Comparison of ENCODE assay signal across 7 mouse cellular contexts in the genomic region with DNA sequence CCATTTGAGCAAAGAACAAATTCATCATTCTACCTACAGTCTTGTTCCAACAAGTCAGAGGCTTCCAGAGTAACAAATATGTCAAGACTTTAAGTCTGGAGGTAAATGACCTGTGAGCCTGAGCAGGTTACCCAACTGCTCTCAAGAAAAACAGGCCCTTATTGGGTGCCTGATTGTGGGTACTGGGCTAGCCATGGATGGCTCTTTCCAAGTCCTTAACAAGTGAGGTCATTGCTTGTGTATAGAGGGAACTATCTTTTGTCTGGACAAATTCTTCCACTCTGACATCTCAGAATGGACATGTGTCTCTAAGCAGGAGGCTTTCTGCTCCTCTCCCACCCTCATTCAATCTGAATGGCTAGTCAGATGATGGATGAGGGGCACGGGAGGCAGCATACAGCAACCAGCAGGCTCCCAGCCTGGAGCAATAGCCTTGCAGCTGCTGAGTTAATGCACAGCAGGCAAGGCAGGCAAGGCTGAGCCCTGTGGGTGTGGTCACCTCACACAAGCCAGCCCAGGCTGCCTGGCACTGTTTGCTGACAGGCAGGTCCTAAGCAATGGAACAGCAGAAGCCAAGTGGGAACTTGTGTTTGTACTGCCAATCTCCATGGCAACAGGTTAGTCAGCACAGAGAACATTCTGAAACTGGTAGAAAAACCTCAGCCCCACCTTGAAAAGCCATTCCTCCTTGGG. TPM values are rescaled to one million over a fixed set of nuclear protein-coding genes. Genes with fewer than 3 reads are reported as not detected.
A peak's percentile ranks its signal among the peaks of the same experiment; 100 is the strongest.
DNase-seq lines count a peak whose midpoint lies in the region; ATAC-seq and TF ChIP-seq lines count a peak whose summit lies in the region.

No protein-coding gene starts in this region.

- peak overlapping the region; percentile 76 for H3K27ac ChIP-seq in embryonic facial prominence, embryonic 15.5 days (replicated peaks)
- no peak overlapping the region for H3K27ac ChIP-seq in heart, embryonic 11.5 days (ENCODE audit: low read depth, low read length)
- H3K27ac ChIP-seq in kidney, embryonic 15.5 days = peak overlapping the region; percentile 70
- H3K27ac ChIP-seq in limb, embryonic 12.5 days = peak overlapping the region; percentile 62; the same call in 1 of the 2 replicates
- H3K27ac ChIP-seq in midbrain, postnatal 0 days (ENCODE audit: low read depth, low read length) = peak overlapping the region; percentile 27; the same call in 1 of the 2 replicates

- WGBS in embryonic facial prominence, embryonic 15.5 days = 0% methylated on average over 1 of the region's 1 CpGs
- WGBS in heart, embryonic 11.5 days (ENCODE audit: insufficient replicate concordance) = 11% methylated on average over 1 of the region's 1 CpGs
- 18% methylated on average over 1 of the region's 1 CpGs for WGBS in kidney, embryonic 15.5 days
- WGBS in limb, embryonic 12.5 days = 4% methylated on average over 1 of the region's 1 CpGs
- WGBS in midbrain, postnatal 0 days = 4% methylated on average over 1 of the region's 1 CpGs

- H3K4me2 ChIP-seq in embryonic facial prominence, embryonic 15.5 days (replicated peaks) = peak overlapping the region; percentile 0; the same call in 1 of the 2 replicates
- no peak overlapping the region for H3K4me2 ChIP-seq in heart, embryonic 11.5 days
- H3K4me2 ChIP-seq in kidney, embryonic 15.5 days = no peak overlapping the region
- no peak overlapping the region for H3K4me2 ChIP-seq in limb, embryonic 12.5 days
- no peak overlapping the region for H3K4me2 ChIP-seq in midbrain, postnatal 0 days (ENCODE audit: low read depth, low read length, poor library complexity, severe bottlenecking)

- TF ChIP-seq CTCF in midbrain, postnatal 0 days (IDR thresholded peaks at IDR 0.05) = no peak

- H3K9ac ChIP-seq in embryonic facial prominence, embryonic 15.5 days = no peak overlapping the region
- no peak overlapping the region for H3K9ac ChIP-seq in heart, embryonic 11.5 days (ENCODE audit: low read depth, low read length)
- H3K9ac ChIP-seq in kidney, embryonic 15.5 days = no peak overlapping the region
- no peak overlapping the region for H3K9ac ChIP-seq in limb, embryonic 12.5 days (replicated peaks)
- H3K9ac ChIP-seq in midbrain, postnatal 0 days (replicated peaks; ENCODE audit: low read length, poor library complexity, severe bottlenecking) = no peak overlapping the region

- no peaks in the 10 kb centered on the region for H3K9me3 ChIP-seq in embryonic facial prominence, embryonic 15.5 days (replicated peaks)
- no peaks in the 10 kb centered on the region for H3K9me3 ChIP-seq in heart, embryonic 11.5 days (replicated peaks; ENCODE audit: control insufficient read depth, low read length)
- H3K9me3 ChIP-seq in kidney, embryonic 15.5 days (replicated peaks) = no peaks in the 10 kb centered on the region
- no peaks in the 10 kb centered on the region for H3K9me3 ChIP-seq in limb, embryonic 12.5 days
- H3K9me3 ChIP-seq in midbrain, postnatal 0 days (ENCODE audit: low read length) = no peaks in the 10 kb centered on the region

- no peaks in the 10 kb centered on the region for H3K36me3 ChIP-seq in embryonic facial prominence, embryonic 15.5 days
- no peaks in the 10 kb centered on the region for H3K36me3 ChIP-seq in heart, embryonic 11.5 days (ENCODE audit: control insufficient read depth, insufficient read depth, low read length)
- no peaks in the 10 kb centered on the region for H3K36me3 ChIP-seq in kidney, embryonic 15.5 days
- no peaks in the 10 kb centered on the region for H3K36me3 ChIP-seq in limb, embryonic 12.5 days
- no peaks in the 10 kb centered on the region for H3K36me3 ChIP-seq in midbrain, postnatal 0 days (ENCODE audit: insufficient read depth, low read length)

- peak; percentile 78 for DNase-seq in adrenal gland, postnatal 10 days
- peak; percentile 90 for DNase-seq in midbrain, postnatal 0 days (ENCODE audit: low spot score)
- peak; percentile 77 for DNase-seq in yolk sac, embryonic 10.5 days (ENCODE audit: low spot score)

- H3K4me3 ChIP-seq in embryonic facial prominence, embryonic 15.5 days (replicated peaks) = no peak overlapping the region
- no peak overlapping the region for H3K4me3 ChIP-seq in heart, embryonic 11.5 days (ENCODE audit: low read depth, low read length)
- H3K4me3 ChIP-seq in kidney, embryonic 15.5 days (replicated peaks) = no peak overlapping the region
- no peak overlapping the region for H3K4me3 ChIP-seq in limb, embryonic 12.5 days (replicated peaks)
- H3K4me3 ChIP-seq in midbrain, postnatal 0 days (ENCODE audit: low read depth, low read length) = no peak overlapping the region

- no peaks in the 10 kb centered on the region for H3K27me3 ChIP-seq in embryonic facial prominence, embryonic 15.5 days
- no peaks in the 10 kb centered on the region for H3K27me3 ChIP-seq in heart, embryonic 11.5 days (ENCODE audit: control insufficient read depth, insufficient read depth, low read length)
- no peaks in the 10 kb centered on the region for H3K27me3 ChIP-seq in kidney, embryonic 15.5 days
- no peaks in the 10 kb centered on the region for H3K27me3 ChIP-seq in limb, embryonic 12.5 days
- H3K27me3 ChIP-seq in midbrain, postnatal 0 days (ENCODE audit: insufficient read depth, low read length) = no peaks in the 10 kb centered on the region

- peaks cover 8% of the 10 kb centered on the region for H3K4me1 ChIP-seq in embryonic facial prominence, embryonic 15.5 days
- H3K4me1 ChIP-seq in heart, embryonic 11.5 days (ENCODE audit: control insufficient read depth, insufficient read depth, low read length) = no peaks in the 10 kb centered on the region
- peaks cover 8% of the 10 kb centered on the region for H3K4me1 ChIP-seq in kidney, embryonic 15.5 days
- H3K4me1 ChIP-seq in limb, embryonic 12.5 days (replicated peaks) = peaks cover 11% of the 10 kb centered on the region; the same call in 1 of the 2 replicates
- 0 out of 2 replicates have a peak, but pooled peaks cover 4% of the 10 kb centered on the region for H3K4me1 ChIP-seq in midbrain, postnatal 0 days (ENCODE audit: insufficient read depth, low read length)

- ATAC-seq in embryonic facial prominence, embryonic 15.5 days (ENCODE audit: insufficient number of reproducible peaks, low FRiP score, low TSS enrichment, low read depth) = peak; percentile 92
- ATAC-seq in heart, embryonic 11.5 days (replicated peaks; ENCODE audit: insufficient number of reproducible peaks, low FRiP score, low TSS enrichment) = peak; percentile 67; the same call in 1 of the 2 replicates
- peak; percentile 90 for ATAC-seq in kidney, embryonic 15.5 days (replicated peaks; ENCODE audit: low FRiP score)
- ATAC-seq in limb, embryonic 12.5 days (ENCODE audit: insufficient number of reproducible peaks, insufficient read depth, low FRiP score, low TSS enrichment, low read depth) = peak; percentile 79
- ATAC-seq in midbrain, postnatal 0 days (ENCODE audit: low FRiP score) = peak; percentile 90

RNA-seq across cellular contexts. Expression of gene Myof, which starts 28.1 kb away (rescaled TPM):
- 10 to 100 TPM; 15.1 to 16.0 TPM for total RNA-seq in adrenal gland, postnatal 10 days (2021)
- polyA plus RNA-seq in embryonic facial prominence, embryonic 15.5 days (2015; fragmentation: Nextera tagmentation; extraction: Ambion mirVana) = 16.2 and 17.4 TPM in 2 replicates
- 7.4 and 8.5 TPM in 2 replicates for polyA plus RNA-seq in heart, embryonic 11.5 days (2014; fragmentation: Nextera tagmentation; extraction: Ambion mirVana)
- polyA plus RNA-seq in kidney, embryonic 15.5 days (2015; fragmentation: Nextera tagmentation; extraction: Ambion mirVana) = 13.6 and 16.5 TPM in 2 replicates
- polyA plus RNA-seq in limb, embryonic 12.5 days (2016; fragmentation: Nextera tagmentation; extraction: Ambion mirVana) = 6.2 and 8.0 TPM in 2 replicates
- 5.4 and 6.5 TPM in 2 replicates for total RNA-seq in midbrain, postnatal 0 days (2014; rRNA removed)
- 1.9 and 2.1 TPM in 2 replicates for polyA plus RNA-seq in midbrain, postnatal 0 days (2015; fragmentation: Nextera tagmentation; extraction: Ambion mirVana)

RNA-seq across cellular contexts. Expression of gene Cep55, which starts 39.5 kb away (rescaled TPM):
- total RNA-seq in adrenal gland, postnatal 10 days (2021) = 1 to 10 TPM; 7.1 to 7.7 TPM
- 17.6 and 18.1 TPM in 2 replicates for polyA plus RNA-seq in embryonic facial prominence, embryonic 15.5 days (2015; fragmentation: Nextera tagmentation; extraction: Ambion mirVana)
- 28.1 and 30.5 TPM in 2 replicates for polyA plus RNA-seq in heart, embryonic 11.5 days (2014; fragmentation: Nextera tagmentation; extraction: Ambion mirVana)
- polyA plus RNA-seq in kidney, embryonic 15.5 days (2015; fragmentation: Nextera tagmentation; extraction: Ambion mirVana) = 29.6 and 30.0 TPM in 2 replicates
- polyA plus RNA-seq in limb, embryonic 12.5 days (2016; fragmentation: Nextera tagmentation; extraction: Ambion mirVana) = 27.5 and 28.7 TPM in 2 replicates
- total RNA-seq in midbrain, postnatal 0 days (2014; rRNA removed) = 1.3 and 2.3 TPM in 2 replicates
- 0.88 and 0.90 TPM in 2 replicates for polyA plus RNA-seq in midbrain, postnatal 0 days (2015; fragmentation: Nextera tagmentation; extraction: Ambion mirVana)
